Mouse (Mus musculus) monocyte, adult 2 months (primary cell): ENCODE data around the gene Snx14.
"Not testable (repeated sequence)": the region's sequence is repeated elsewhere in the genome, so short reads cannot be mapped to it uniquely, and the experiment has no call there.

Source experiments
- DNase-seq, 2 experiments: peaks; one replicate each; pipeline ENCODE4 v3.0.0; 2022; ENCODE audit warnings: low spot score in 2 of 2, low read depth in 1 of 2

Snx14 gene

GRCm38 (mm10) chr9:88438555-88439237, at the start of gene Snx14:
Gene Snx14 (minus strand): TSS chr9:88438958.
- peak; percentile 77 to 89 for DNase-seq

GRCm38 (mm10) chr9:88484531-88484930, 45.8 kb upstream of the Snx14 start:
- no peak for DNase-seq

- DNase-seq: peak; percentile 52 to 73
These were observed 44.2 kb upstream of the Snx14 start for GRCm38 (mm10) chr9:88482829-88483396.

- DNase-seq: peak; percentile 71 to 80
These were observed 43.6 kb upstream of the Snx14 start, which contains the start of gene Syncrip for GRCm38 (mm10) chr9:88482230-88482828. Gene Syncrip (minus strand): TSS chr9:88482574.

- peak in 1 of 2 experiments; percentile 33 for DNase-seq
These were observed 43.0 kb upstream of the Snx14 start for GRCm38 (mm10) chr9:88481791-88482160.

- DNase-seq: peak in 1 of 2 experiments; percentile 0
These were observed 42.5 kb upstream of the Snx14 start for GRCm38 (mm10) chr9:88481061-88481790.

- no peak for DNase-seq
These were observed 41.4 kb upstream of the Snx14 start for GRCm38 (mm10) chr9:88480120-88480519.

GRCm38 (mm10) chr9:88476138-88476537, 37.4 kb upstream of the Snx14 start:
- no peak for DNase-seq

- not testable (repeated sequence) for DNase-seq
These were observed 22.3 kb upstream of the Snx14 start for GRCm38 (mm10) chr9:88461017-88461416.

GRCm38 (mm10) chr9:88439991-88440390, 1.2 kb upstream of the Snx14 start:
- DNase-seq: no peak

- no peak for DNase-seq
These were observed 461 bp upstream of the Snx14 start for GRCm38 (mm10) chr9:88439238-88439600.

GRCm38 (mm10) chr9:88438237-88438554, 562 bp downstream of the Snx14 start:
- DNase-seq: no peak

GRCm38 (mm10) chr9:88437342-88438236, 1.2 kb downstream of the Snx14 start:
- no peak for DNase-seq

GRCm38 (mm10) chr9:88424356-88424755, 14.4 kb downstream of the Snx14 start:
- no peak for DNase-seq

- no peak for DNase-seq
These were observed 16.3 kb downstream of the Snx14 start for GRCm38 (mm10) chr9:88422428-88422827.

GRCm38 (mm10) chr9:88416752-88417151, 22.0 kb downstream of the Snx14 start:
- no peak for DNase-seq

GRCm38 (mm10) chr9:88409978-88410377, 28.8 kb downstream of the Snx14 start:
- DNase-seq: no peak

- no peak for DNase-seq
These were observed 34.2 kb downstream of the Snx14 start for GRCm38 (mm10) chr9:88404515-88404914.

- peak; percentile 48 to 64 for DNase-seq
These were observed 34.7 kb downstream of the Snx14 start for GRCm38 (mm10) chr9:88404088-88404487.

GRCm38 (mm10) chr9:88398461-88398860, 40.3 kb downstream of the Snx14 start:
- no peak for DNase-seq

GRCm38 (mm10) chr9:88394852-88395251, 43.9 kb downstream of the Snx14 start:
- DNase-seq: no peak
